Mouse (Mus musculus): Measurements from ENCODE around the gene Maoa. TPM values are rescaled to one million over a fixed set of nuclear protein-coding genes. Genes with fewer than 3 reads are reported as not detected.
A peak's percentile ranks its signal among the peaks of the same experiment; 100 is the strongest.

Gene Maoa
- 3.1 and 3.4 TPM in 2 replicates for polyA plus RNA-seq (2015; fragmentation: Nextera tagmentation; extraction: Ambion mirVana)

GRCm38 (mm10) chrX:16619034-16619929 lies at the start of gene Maoa:
TSS of gene Maoa (plus strand) at chrX:16619698.
- peak within 1 kb of the TSS; percentile 81 for H3K4me2 ChIP-seq (ENCODE audit: low read depth, low read length)
- no peaks in the 10 kb centered on the region; the same call in 1 of the 2 replicates for H3K4me1 ChIP-seq (ENCODE audit: control insufficient read depth, low read depth, low read length)
- H3K9ac ChIP-seq (ENCODE audit: low read depth, low read length): peak within 1 kb of the TSS; percentile 54
- no peaks in the 10 kb centered on the region for H3K27me3 ChIP-seq (ENCODE audit: control insufficient read depth, insufficient read depth, low read depth, low read length)
- H3K27ac ChIP-seq (ENCODE audit: low read length): peak within 1 kb of the TSS; percentile 44; the same call in 1 of the 2 replicates
- WGBS (ENCODE audit: insufficient replicate concordance): 15% methylated on average over 33 of the region's 33 CpGs
- peak within 1 kb of the TSS; percentile 62 for H3K4me3 ChIP-seq (ENCODE audit: low read depth, low read length)
- H3K36me3 ChIP-seq (ENCODE audit: control insufficient read depth, insufficient read depth): no peaks in the 10 kb centered on the region
- ATAC-seq (ENCODE audit: low read depth): peak; percentile 81
- H3K9me3 ChIP-seq (replicated peaks; ENCODE audit: control insufficient read depth, low read length): no peaks in the 10 kb centered on the region

GRCm38 (mm10) chrX:16618225-16619033 lies 1.1 kb upstream of the Maoa start:
- WGBS (ENCODE audit: insufficient replicate concordance): 14% methylated on average over 53 of the region's 60 CpGs
- H3K27me3 ChIP-seq (ENCODE audit: control insufficient read depth, insufficient read depth, low read depth, low read length): no peaks in the 10 kb centered on the region

GRCm38 (mm10) chrX:16656511-16656910 lies 37.0 kb downstream of the Maoa start:
- Histone ChIP-seq H3K36me3 (ENCODE audit: control insufficient read depth, insufficient read depth) (no peaks in the 10 kb centered on the region), H3K9ac (ENCODE audit: low read depth, low read length) (no peak overlapping the region), H3K4me1 (ENCODE audit: control insufficient read depth, low read depth, low read length) (no peaks in the 10 kb centered on the region), H3K27ac (ENCODE audit: low read length) (no peak overlapping the region), H3K4me2 (ENCODE audit: low read depth, low read length) (no peak overlapping the region), H3K9me3 (replicated peaks; ENCODE audit: control insufficient read depth, low read length) (no peaks in the 10 kb centered on the region), H3K4me3 (ENCODE audit: low read depth, low read length) (no peak overlapping the region), H3K27me3 (ENCODE audit: control insufficient read depth, insufficient read depth, low read depth, low read length) (no peaks in the 10 kb centered on the region)
- ATAC-seq (ENCODE audit: low read depth): no peak
- 61% methylated on average over 2 of the region's 2 CpGs for WGBS (ENCODE audit: insufficient replicate concordance)

More at GRCm38 (mm10) chrX:16618225-16619033, 1.1 kb upstream of the Maoa start:
- H3K9me3 ChIP-seq (replicated peaks; ENCODE audit: control insufficient read depth, low read length): no peaks in the 10 kb centered on the region
- ATAC-seq (ENCODE audit: low read depth): peak; percentile 95
- H3K36me3 ChIP-seq (ENCODE audit: control insufficient read depth, insufficient read depth): no peaks in the 10 kb centered on the region
- H3K4me1 ChIP-seq (ENCODE audit: control insufficient read depth, low read depth, low read length): no peaks in the 10 kb centered on the region; the same call in 1 of the 2 replicates
- H3K9ac ChIP-seq (ENCODE audit: low read depth, low read length): peak overlapping the region; percentile 54
- peak overlapping the region; percentile 44; the same call in 1 of the 2 replicates for H3K27ac ChIP-seq (ENCODE audit: low read length)
- peak overlapping the region; percentile 81 for H3K4me2 ChIP-seq (ENCODE audit: low read depth, low read length)
- H3K4me3 ChIP-seq (ENCODE audit: low read depth, low read length): peak overlapping the region; percentile 62

- Histone ChIP-seq H3K4me1 (ENCODE audit: control insufficient read depth, low read depth, low read length) (no peaks in the 10 kb centered on the region), H3K4me2 (ENCODE audit: low read depth, low read length) (no peak overlapping the region), H3K36me3 (ENCODE audit: control insufficient read depth, insufficient read depth) (no peaks in the 10 kb centered on the region), H3K9me3 (replicated peaks; ENCODE audit: control insufficient read depth, low read length) (no peaks in the 10 kb centered on the region), H3K4me3 (ENCODE audit: low read depth, low read length) (no peak overlapping the region), H3K9ac (ENCODE audit: low read depth, low read length) (no peak overlapping the region), H3K27ac (ENCODE audit: low read length) (no peak overlapping the region), H3K27me3 (ENCODE audit: control insufficient read depth, insufficient read depth, low read depth, low read length) (no peaks in the 10 kb centered on the region)
- ATAC-seq (ENCODE audit: low read depth): no peak
- 45% methylated on average over 1 of the region's 1 CpGs for whole genome bisulfite sequencing (ENCODE audit: insufficient replicate concordance)
These were observed 86.6 kb downstream of the Maoa start for GRCm38 (mm10) chrX:16706094-16706493.

GRCm38 (mm10) chrX:16714033-16714432 lies 94.5 kb downstream of the Maoa start:
- ATAC-seq (ENCODE audit: low read depth): no peak
- no peaks in the 10 kb centered on the region for H3K4me1 ChIP-seq (ENCODE audit: control insufficient read depth, low read depth, low read length)

More at GRCm38 (mm10) chrX:16714033-16714432, 94.5 kb downstream of the Maoa start:
- Histone ChIP-seq H3K9me3 (replicated peaks; ENCODE audit: control insufficient read depth, low read length) (no peaks in the 10 kb centered on the region), H3K27me3 (ENCODE audit: control insufficient read depth, insufficient read depth, low read depth, low read length) (no peaks in the 10 kb centered on the region), H3K9ac (ENCODE audit: low read depth, low read length) (no peak overlapping the region), H3K27ac (ENCODE audit: low read length) (no peak overlapping the region), H3K36me3 (ENCODE audit: control insufficient read depth, insufficient read depth) (no peaks in the 10 kb centered on the region), H3K4me3 (ENCODE audit: low read depth, low read length) (no peak overlapping the region), H3K4me2 (ENCODE audit: low read depth, low read length) (no peak overlapping the region)
- WGBS (ENCODE audit: insufficient replicate concordance): 68% methylated on average over 1 of the region's 1 CpGs

Other genes with a start within 250 kb of the Maoa start
- not detected in 2 replicates for gene Cypt1, start 96.8 kb upstream of the Maoa start, polyA plus RNA-seq (2015; fragmentation: Nextera tagmentation; extraction: Ambion mirVana)
- gene Maob, start 197.7 kb downstream of the Maoa start, polyA plus RNA-seq (2015; fragmentation: Nextera tagmentation; extraction: Ambion mirVana): 62.3 and 62.8 TPM in 2 replicates